Mouse (Mus musculus) spleen, adult 2 months (tissue): Measurements from ENCODE around the gene Atpaf1.

ENCODE experiments used
- CTCF ChIP-seq: fragments of 200-500 bp; IDR thresholded peaks from 2 replicates; pipeline ENCODE4 v1.5.1; 2011; ENCODE audit warnings: mild to moderate bottlenecking, inconsistent platforms; ENCODE audit not compliant: insufficient read depth, insufficient read length, insufficient replicate concordance; ENCODE audit errors: extremely low read depth
- POLR2A ChIP-seq: fragments of 200-500 bp; IDR thresholded peaks from 2 replicates; pipeline ENCODE4 v1.6.1; 2011; ENCODE audit warnings: low read depth, low read length, inconsistent platforms

GRCm38 (mm10) chr4:115775056-115775455 is 9.6 kb upstream of the Atpaf1 start:
- TF ChIP-seq CTCF (no peak), POLR2A (no peak)
